Mouse (Mus musculus): ENCODE measurements around the gene Flywch1.

GRCm38 (mm10) chr17:23795323-23795722 is 23.9 kb upstream of the Flywch1 start:
- TF ChIP-seq GATA1 (IDR thresholded peaks at IDR 0.05; ENCODE audit: borderline replicate concordance, low read length) (no peak), FLI1 (IDR thresholded peaks at IDR 0.05; ENCODE audit: low read length) (no peak)

Data from megakaryocyte, embryonic 14.5 days (primary cell).